Mouse (Mus musculus) embryonic facial prominence, embryonic 11.5 days (tissue): ENCODE measurements at regions not wholly inside any gene's neighbourhood (a gene's known extent, or its start where the extent isn't known, plus 50 kb on each side); places are given as distances from the start of the nearest gene placed in this dataset.
"Not testable (repeated sequence)": the region's sequence is repeated elsewhere in the genome, so short reads cannot be mapped to it uniquely, and the experiment has no call there.

Experiments
- ATAC-seq: fragments of 200-750 bp; cut with Nextera tagmentation; replicated peaks from 2 replicates; pipeline ENCODE4 v1.8.0; 2017; ENCODE audit warnings: low read depth; ENCODE audit not compliant: insufficient number of reproducible peaks, low FRiP score, low TSS enrichment
- DNase-seq: peaks from one replicate; pipeline ENCODE4 v3.0.0-alpha.2; 2015; ENCODE audit warnings: low spot score
- H3K27ac ChIP-seq: fragments of 300-500 bp; sonication (generic); replicated peaks from 2 replicates; pipeline ENCODE4 v1.5.1; 2014; ENCODE audit warnings: mild to moderate bottlenecking, low read depth, low read length, control low read depth
- H3K27me3 ChIP-seq: fragments of 300-500 bp; sonication (generic); 2 replicates; pipeline ENCODE4 v1.6.1; 2014; ENCODE audit warnings: mild to moderate bottlenecking, low read length, moderate library complexity, mixed read lengths; ENCODE audit not compliant: control insufficient read depth, insufficient read depth
- H3K36me3 ChIP-seq: fragments of 300-500 bp; sonication (generic); replicated peaks from 2 replicates; pipeline ENCODE4 v1.6.1; 2014; ENCODE audit warnings: low read depth, mild to moderate bottlenecking, low read length, moderate library complexity, mixed read lengths; ENCODE audit not compliant: control insufficient read depth, insufficient read depth
- H3K4me1 ChIP-seq: fragments of 300-500 bp; sonication (generic); 2 replicates; pipeline ENCODE4 v1.6.1; 2014; ENCODE audit warnings: low read length, mixed read lengths; ENCODE audit not compliant: control insufficient read depth, insufficient read depth
- H3K4me2 ChIP-seq: fragments of 300-500 bp; sonication (generic); 2 replicates; pipeline ENCODE4 v1.6.1; 2014; ENCODE audit warnings: low read depth, mild to moderate bottlenecking, control low read depth, low read length, moderate library complexity
- H3K4me3 ChIP-seq: fragments of 300-500 bp; sonication (generic); 2 replicates; pipeline ENCODE4 v1.5.1; 2014; ENCODE audit warnings: low read depth, low read length, control low read depth
- H3K9ac ChIP-seq: fragments of 300-500 bp; sonication (generic); replicated peaks from 2 replicates; pipeline ENCODE4 v1.6.1; 2014; ENCODE audit warnings: mild to moderate bottlenecking, control low read depth, low read length
- H3K9me3 ChIP-seq: fragments of 300-500 bp; sonication (generic); replicated peaks from 2 replicates; pipeline ENCODE4 v1.6.1; 2016; ENCODE audit warnings: mild to moderate bottlenecking, low read length, inconsistent platforms, mixed read lengths; ENCODE audit not compliant: control insufficient read depth
- WGBS: fragments of 180-500 bp; shearing (Covaris S2); extraction: QIAGEN DNeasy Blood & Tissue Kit; methylation state at CpG from one replicate; pipeline ENCODE4 v1.1.7; 2014; 5-methylcytosine and 5-hydroxymethylcytosine counted together

DNA sequence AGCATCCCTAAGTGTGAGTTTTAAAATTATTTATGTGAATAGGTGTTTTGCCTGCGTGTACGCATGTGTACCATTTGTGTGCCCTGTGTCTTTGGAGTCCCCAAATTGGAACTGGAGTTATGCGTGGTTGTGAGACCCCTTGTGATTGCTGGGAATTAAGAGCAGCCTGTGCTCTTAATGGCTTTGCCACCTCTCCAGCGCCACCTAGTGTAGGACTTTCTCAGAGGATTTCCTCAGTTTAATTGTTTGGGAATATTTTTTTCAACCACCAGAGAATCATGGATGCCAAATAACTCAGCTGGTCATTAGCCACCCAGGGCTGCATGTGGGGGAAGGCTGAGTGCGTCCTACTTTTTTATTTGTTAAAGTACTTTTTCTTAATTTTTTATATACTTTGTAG is 124.4 kb downstream of the Gm11077 start:
- Histone ChIP-seq H3K36me3 (no peaks in the 10 kb centered on the region), H3K4me3 (no peak overlapping the region), H3K27me3 (no peaks in the 10 kb centered on the region), H3K27ac (no peak overlapping the region), H3K9me3 (no peaks in the 10 kb centered on the region), H3K9ac (no peak overlapping the region), H3K4me2 (no peak overlapping the region), H3K4me1 (no peaks in the 10 kb centered on the region; the same call in 1 of the 2 replicates)
- ATAC-seq (no peak), DNase-seq (peak; percentile 81)
- 47% methylated on average over 5 of the region's 5 CpGs for WGBS

- DNase-seq (peak; percentile 23), ATAC-seq (no peak)
- H3K9ac ChIP-seq: no peak overlapping the region
- 63% methylated on average over 6 of the region's 6 CpGs for WGBS
- no peak overlapping the region for H3K27ac ChIP-seq
- H3K9me3 ChIP-seq: no peaks in the 10 kb centered on the region
- no peaks in the 10 kb centered on the region; the same call in 1 of the 2 replicates for H3K4me1 ChIP-seq
- H3K4me2 ChIP-seq: no peak overlapping the region
- H3K27me3 ChIP-seq: no peaks in the 10 kb centered on the region
- no peaks in the 10 kb centered on the region for H3K36me3 ChIP-seq
- H3K4me3 ChIP-seq: no peak overlapping the region
Measured at GRCm38 (mm10) chr6:140854691-140855090, 125.6 kb downstream of the Gm11077 start.

GRCm38 (mm10) chr6:140856468-140857117 is 127.5 kb downstream of the Gm11077 start:
- 5% methylated on average over 14 of the region's 14 CpGs for WGBS
- peak; percentile 84 for DNase-seq
- Histone ChIP-seq H3K4me1 (no peaks in the 10 kb centered on the region; the same call in 1 of the 2 replicates), H3K4me2 (peak overlapping the region; percentile 39), H3K36me3 (no peaks in the 10 kb centered on the region), H3K27me3 (no peaks in the 10 kb centered on the region), H3K4me3 (peak overlapping the region; percentile 5), H3K9me3 (no peaks in the 10 kb centered on the region), H3K27ac (peak overlapping the region; percentile 57; the same call in 1 of the 2 replicates), H3K9ac (no peak overlapping the region; the same call in 1 of the 2 replicates)
- ATAC-seq: peak; percentile 85

- DNase-seq: peak; percentile 71
- H3K9ac ChIP-seq: no peak overlapping the region
- WGBS: 15% methylated on average over 18 of the region's 18 CpGs
Measured at GRCm38 (mm10) chr6:140857118-140857746, 128.1 kb downstream of the Gm11077 start.

DNA sequence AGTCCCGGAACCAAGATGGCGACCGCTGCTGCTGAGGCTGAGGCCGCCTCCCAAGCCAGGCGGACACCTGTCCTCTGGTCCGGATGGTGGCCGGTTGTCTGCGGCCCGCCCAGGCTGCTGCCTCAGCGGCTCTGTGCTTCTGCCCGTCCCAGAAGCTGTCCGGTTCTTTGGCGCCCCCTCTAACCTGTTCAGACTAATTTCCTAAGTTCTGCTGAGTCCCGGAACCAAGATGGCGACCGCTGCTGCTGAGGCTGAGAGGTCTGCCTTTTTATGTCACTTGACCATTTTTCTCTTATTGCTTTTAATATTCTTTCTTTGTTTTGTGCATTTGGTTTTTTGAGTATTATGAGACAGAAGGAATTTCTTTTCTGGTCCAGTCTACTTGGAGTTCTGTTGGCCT is 140.4 kb downstream of the Gm11077 start:
- 97% methylated on average over 7 of the region's 16 CpGs for WGBS
- not testable (repeated sequence) for H3K36me3 ChIP-seq, H3K9me3 ChIP-seq, H3K4me3 ChIP-seq, H3K4me2 ChIP-seq, ATAC-seq, H3K27ac ChIP-seq, H3K4me1 ChIP-seq, DNase-seq, H3K9ac ChIP-seq, H3K27me3 ChIP-seq

More at GRCm38 (mm10) chr6:140857118-140857746, 128.1 kb downstream of the Gm11077 start:
- no peak for ATAC-seq
- no peaks in the 10 kb centered on the region for H3K27me3 ChIP-seq
- peak overlapping the region; percentile 5 for H3K4me3 ChIP-seq
- H3K36me3 ChIP-seq: no peaks in the 10 kb centered on the region
- H3K4me2 ChIP-seq: peak overlapping the region; percentile 39
- 0 out of 2 replicates have a peak overlapping the region, but pooled peaks have one; percentile 57 for H3K27ac ChIP-seq
- H3K9me3 ChIP-seq: no peaks in the 10 kb centered on the region
- H3K4me1 ChIP-seq: no peaks in the 10 kb centered on the region; the same call in 1 of the 2 replicates

- DNase-seq: no peak
- Histone ChIP-seq H3K27me3 (no peaks in the 10 kb centered on the region), H3K4me2 (no peak overlapping the region), H3K4me1 (no peaks in the 10 kb centered on the region), H3K27ac (no peak overlapping the region), H3K9ac (no peak overlapping the region), H3K36me3 (no peaks in the 10 kb centered on the region), H3K4me3 (no peak overlapping the region), H3K9me3 (no peaks in the 10 kb centered on the region)
- ATAC-seq: no peak
- 74% methylated on average over 3 of the region's 3 CpGs for WGBS
Measured at GRCm38 (mm10) chr6:140874831-140875230, 145.7 kb downstream of the Gm11077 start.

DNA sequence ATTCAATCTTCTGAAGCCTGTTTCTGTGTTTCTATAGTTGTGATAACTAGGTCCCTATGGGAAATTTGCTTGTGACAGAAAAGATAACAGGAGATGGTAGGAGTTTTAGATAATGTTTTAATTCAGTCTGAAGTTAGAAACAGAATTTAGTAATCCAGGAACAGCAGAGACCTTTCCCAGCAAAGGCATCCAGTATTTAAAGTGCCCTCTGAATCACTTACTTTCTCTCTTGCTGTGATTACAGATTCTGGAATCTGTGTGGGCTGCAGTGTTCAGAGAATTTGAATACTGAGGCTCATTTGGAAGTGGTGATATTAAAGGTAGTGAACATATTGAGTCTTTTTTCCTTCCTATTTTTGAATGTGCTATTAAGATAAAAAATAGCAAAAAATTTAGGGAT is 154.6 kb downstream of the Gm11077 start:
- DNase-seq (no peak), ATAC-seq (no peak)
- H3K4me1 ChIP-seq: no peaks in the 10 kb centered on the region
- no peak overlapping the region for H3K4me3 ChIP-seq
- no peaks in the 10 kb centered on the region for H3K36me3 ChIP-seq
- no peak overlapping the region for H3K27ac ChIP-seq
- no peak overlapping the region for H3K9ac ChIP-seq
- H3K27me3 ChIP-seq: no peaks in the 10 kb centered on the region
- no peaks in the 10 kb centered on the region for H3K9me3 ChIP-seq
- no peak overlapping the region for H3K4me2 ChIP-seq

DNA sequence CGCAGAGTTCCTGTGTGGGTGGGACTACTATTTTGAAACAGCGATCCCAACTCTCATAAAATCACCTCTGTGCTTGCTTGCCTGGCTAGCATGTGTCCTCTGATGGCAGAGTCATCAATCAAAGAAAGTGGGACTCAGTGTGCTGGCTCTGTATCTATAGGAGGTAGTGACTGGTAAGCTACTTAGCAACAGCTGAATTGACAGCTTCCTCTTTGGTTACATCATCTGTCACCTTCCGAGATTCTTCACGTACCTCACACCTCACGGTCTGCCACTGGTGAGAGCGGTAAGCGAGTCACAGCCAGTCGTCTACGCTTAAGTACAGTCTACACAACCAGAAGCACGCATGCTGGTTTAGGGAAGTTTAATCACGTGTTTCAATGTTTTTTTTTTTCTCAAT is 159.5 kb downstream of the Gm11077 start:
- DNase-seq: no peak
- no peaks in the 10 kb centered on the region for H3K9me3 ChIP-seq
- H3K27ac ChIP-seq: no peak overlapping the region
- H3K4me1 ChIP-seq: no peaks in the 10 kb centered on the region
- no peak overlapping the region for H3K4me2 ChIP-seq
- no peak overlapping the region for H3K4me3 ChIP-seq
- no peak overlapping the region for H3K9ac ChIP-seq
- no peak for ATAC-seq
- WGBS: 74% methylated on average over 11 of the region's 11 CpGs
- H3K27me3 ChIP-seq: no peaks in the 10 kb centered on the region
- H3K36me3 ChIP-seq: no peaks in the 10 kb centered on the region
